Mouse (Mus musculus) erythroblast, embryonic 14.5 days (primary cell): Measurements from ENCODE around the gene Rasgef1b.

Source experiments
- GATA1 ChIP-seq: IDR thresholded peaks from 2 replicates; pipeline ENCODE4 v1.6.1; 2012; ENCODE audit warnings: low read length, inconsistent platforms, mixed read lengths
- TAL1 ChIP-seq: IDR thresholded peaks from 3 replicates; pipeline ENCODE4 v1.6.1; 2012; ENCODE audit warnings: low read length, inconsistent platforms, mixed read lengths

DNA sequence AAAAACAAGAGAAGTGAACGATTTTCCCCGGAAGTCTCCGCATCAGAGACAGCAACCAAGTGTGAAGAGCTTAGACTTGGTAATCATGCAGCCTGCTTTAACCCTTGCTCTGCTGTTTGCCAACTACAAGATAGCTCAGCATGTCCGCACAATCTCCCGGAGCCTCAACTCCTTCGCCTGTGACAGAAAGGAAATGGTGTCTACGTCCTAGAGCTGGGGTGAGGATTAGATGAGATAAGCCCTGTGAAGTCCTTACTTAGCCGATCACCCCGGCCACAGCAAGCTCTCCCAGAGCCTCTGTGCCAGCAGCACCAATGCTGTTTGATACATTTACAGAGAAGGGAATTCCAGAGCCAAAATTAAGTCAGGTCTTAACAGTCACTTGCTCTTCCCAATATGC is 235.0 kb downstream of the Rasgef1b start:
- TF ChIP-seq TAL1 (no peak), GATA1 (no peak)
